Mouse (Mus musculus) kidney, postnatal 10 days (tissue): Measurements from ENCODE around the gene Ptges.
"Not testable (repeated sequence)": the region's sequence is repeated elsewhere in the genome, so short reads cannot be mapped to it uniquely, and the experiment has no call there.

Experiments used
- DNase-seq: peaks from one replicate; pipeline ENCODE4 v3.0.0; 2021; ENCODE audit warnings: mixed read lengths

Gene Ptges

DNA sequence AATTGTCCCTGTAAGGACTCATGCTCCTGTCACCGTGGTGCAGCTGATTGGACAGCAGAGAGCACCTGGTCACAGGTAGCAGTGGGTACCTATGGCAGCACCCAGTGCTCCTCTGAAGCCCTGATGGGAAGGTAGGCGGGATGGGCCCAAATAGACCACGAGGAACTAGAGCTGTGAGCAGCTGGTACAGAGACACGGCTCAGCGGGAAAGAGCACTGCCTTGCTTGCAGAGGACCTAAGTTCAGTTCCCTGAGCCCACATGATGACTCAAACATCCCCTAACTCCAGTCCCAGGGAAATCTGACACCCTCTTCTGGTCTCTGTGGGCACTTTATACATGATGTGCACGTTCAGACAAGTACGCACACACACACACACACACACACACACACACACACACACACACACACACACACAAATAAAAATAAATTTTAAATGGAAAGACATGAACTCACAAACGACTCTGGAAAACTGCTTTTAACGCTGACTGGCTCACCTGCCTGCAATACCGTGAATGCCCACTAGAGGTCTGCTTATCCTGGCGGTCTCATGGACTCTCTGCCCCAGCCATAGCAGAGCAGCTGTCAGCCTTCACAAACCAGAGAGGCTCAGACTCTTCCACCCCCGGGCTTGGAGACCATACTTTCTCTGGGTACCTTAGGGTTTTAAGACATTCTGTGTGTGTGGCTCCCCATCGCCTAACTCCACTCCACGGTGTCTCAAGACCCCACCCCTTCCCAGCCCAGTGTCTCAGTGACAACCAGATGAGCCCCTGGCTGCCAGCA, 1.6 kb downstream of the Ptges start:
- DNase-seq: peak; percentile 93

GRCm38 (mm10) chr2:30927151-30927781, 2.4 kb downstream of the Ptges start:
- DNase-seq: no peak

DNA sequence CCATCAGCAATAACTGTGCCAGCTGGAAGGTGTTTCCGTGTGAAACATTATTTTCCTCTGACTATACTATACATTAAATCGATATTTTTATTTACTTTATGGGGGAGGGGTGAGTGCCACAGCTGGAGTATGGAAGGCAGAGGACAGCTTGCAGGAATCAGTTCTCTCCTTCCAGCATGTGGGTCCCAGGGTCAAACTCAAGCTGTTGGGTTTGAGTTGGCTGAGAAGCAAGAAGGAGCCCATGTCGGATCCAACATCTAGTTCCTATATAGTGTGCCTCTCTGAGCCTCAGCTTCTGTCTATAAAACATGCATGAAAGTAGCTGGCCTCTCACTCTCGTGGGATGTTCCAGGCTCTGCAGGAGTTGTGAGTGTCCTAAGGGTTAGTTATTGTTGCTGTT, 3.3 kb downstream of the Ptges start:
- DNase-seq: no peak

- no peak for DNase-seq
These were observed 4.5 kb downstream of the Ptges start for GRCm38 (mm10) chr2:30925181-30925580.

- DNase-seq: no peak
These were observed 6.6 kb downstream of the Ptges start for GRCm38 (mm10) chr2:30923099-30923498.

DNA sequence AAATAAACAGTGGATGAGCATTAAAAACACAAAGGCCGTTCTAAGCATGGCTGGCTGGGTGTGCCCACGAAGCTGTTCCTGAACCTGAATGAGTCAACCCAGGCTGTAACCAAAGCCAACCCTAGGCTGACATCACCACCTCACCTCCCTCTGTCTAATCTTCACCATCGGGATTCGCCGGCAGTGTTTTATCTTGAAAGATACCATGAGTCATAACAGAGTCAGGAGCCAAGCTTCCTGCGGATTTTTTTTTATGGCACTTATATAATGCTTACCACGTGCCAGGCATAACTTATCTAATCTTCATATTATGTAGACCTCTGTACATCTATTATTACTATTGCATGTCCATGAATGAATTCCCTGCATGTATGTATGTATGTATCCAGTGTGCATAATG, 9.4 kb downstream of the Ptges start:
- DNase-seq: no peak

DNA sequence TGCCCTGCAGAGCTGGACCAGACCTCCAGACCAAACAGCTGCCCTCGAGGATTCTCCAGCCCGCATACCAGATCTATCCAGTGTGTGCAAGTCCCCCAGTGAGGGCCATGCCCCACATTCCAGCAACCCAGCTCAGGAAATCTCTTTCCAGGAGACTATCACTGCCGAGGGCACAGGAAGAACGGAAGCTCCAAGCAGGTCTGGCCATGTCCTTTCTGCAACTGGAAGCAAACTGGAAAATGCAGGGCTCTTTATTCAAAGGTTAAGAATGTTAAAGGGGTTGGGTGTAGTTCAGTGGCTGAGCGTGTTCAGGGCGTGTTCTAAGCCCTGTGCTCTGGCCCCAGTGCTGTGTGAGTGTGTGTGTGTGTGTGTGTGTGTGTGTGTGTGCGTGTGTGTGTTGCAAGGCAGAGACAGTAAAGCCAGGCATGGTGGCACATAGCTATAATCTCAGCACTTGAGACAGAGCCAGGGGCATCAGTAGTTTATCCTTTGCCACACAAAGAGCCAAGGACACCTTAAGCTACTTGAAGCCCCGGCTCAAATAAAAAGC, 10.8 kb downstream of the Ptges start:
- DNase-seq: peak; percentile 48

DNA sequence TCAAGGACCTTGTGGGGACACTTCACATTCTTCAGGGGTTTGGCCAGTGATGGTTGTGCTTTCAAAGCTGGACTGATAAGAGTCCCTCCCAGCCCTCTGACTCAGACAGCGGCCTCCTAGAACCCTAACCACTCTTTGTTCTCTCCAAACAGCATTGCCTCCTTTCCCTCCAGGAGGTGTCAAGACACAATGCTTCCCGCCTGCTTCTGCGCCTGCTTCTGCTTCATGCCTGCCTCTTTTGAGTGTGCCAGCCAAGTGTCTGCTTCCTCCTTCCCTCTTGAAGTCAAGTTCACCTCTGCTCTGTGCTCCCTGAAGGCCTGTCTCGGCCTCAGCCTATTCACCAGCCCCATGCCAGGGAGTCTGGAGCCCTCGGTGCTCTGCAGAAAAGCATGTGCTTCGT, 11.5 kb downstream of the Ptges start:
- no peak for DNase-seq

GRCm38 (mm10) chr2:30917649-30918048, 12.0 kb downstream of the Ptges start:
- no peak for DNase-seq

DNA sequence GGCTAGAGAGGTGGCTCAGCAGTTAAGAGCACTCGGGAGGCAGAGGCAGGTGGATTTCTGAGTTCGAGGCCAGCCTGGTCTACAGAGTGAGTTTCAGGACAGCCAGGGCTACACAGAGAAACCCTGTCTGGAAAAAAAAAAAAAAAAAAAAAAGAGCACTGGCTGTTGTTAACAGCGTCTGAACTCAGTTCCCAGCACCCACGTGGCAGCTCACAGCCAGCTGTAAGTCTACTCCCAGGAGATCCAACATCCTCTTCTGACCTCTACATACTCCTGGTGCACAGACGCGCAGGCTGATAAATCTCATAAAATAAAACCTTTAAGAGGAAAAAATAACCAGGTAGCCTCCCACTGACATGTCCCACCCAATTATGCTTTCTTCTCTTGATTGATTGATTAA, 13.7 kb downstream of the Ptges start:
- not testable (repeated sequence) for DNase-seq

DNA sequence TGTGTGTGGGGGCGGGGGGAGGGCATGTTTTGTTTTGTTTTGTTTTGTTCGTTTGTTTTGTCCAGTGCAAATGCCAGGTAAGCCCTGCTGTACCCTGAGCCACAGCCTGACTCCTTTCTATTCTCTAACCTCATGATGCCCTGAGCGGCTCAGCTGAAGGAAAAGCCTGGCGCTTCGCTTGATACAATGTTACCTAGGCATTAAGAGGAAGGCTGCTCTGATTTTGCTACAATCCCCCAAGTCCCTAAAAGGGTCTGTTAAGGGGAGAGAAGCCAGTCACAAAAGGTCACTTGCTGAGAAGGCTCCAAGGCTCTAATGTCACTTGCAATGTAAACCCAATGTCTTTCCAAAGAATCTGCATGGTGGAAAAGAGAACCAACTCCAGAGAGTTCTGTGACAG, 14.3 kb downstream of the Ptges start:
- DNase-seq: no peak

GRCm38 (mm10) chr2:30914836-30915235, 14.8 kb downstream of the Ptges start:
- DNase-seq: no peak

DNA sequence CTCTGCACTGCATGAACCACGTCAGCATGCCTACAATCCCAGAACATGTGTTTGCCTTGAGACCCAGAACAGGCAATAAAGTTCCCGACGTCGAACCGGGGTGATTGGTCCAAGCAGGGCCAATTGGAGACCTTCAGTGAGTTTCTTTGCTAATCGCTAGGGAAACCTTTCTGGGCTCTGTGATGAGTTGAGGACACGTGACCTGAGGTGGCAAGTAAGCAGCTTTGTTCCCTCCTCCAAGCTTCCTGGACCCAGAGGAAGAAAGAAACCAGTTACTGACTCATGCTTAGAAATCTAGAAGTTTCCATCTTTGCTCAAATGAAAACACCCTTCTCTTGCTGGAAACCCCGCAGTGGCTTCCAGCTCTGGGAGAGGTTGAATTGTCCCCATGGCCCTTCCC, 16.6 kb downstream of the Ptges start:
- no peak for DNase-seq

DNA sequence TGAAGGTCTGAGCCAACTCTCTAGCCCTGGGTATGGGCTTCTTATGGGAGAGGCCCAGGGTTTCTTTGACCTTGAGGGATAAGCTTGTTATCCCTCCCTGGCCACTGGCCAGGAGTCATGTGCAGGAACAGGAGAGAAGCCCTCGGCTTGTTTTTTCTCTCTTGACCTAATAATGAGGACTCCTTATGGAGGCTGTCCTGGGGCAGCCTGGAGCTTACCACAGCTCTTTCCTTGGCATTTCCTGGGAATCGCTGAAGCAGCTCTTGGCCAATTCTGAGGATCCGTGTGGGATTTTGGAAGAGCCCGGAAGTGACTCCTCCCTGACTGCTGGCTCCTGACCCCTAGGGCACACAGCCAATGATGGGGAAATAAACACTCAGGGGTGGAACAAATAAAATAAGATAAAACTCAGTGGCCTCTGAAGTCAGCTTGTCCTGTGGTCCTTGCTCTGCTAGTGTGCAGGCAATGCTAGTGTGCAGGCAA, 17.3 kb downstream of the Ptges start:
- DNase-seq: peak; percentile 87

DNA sequence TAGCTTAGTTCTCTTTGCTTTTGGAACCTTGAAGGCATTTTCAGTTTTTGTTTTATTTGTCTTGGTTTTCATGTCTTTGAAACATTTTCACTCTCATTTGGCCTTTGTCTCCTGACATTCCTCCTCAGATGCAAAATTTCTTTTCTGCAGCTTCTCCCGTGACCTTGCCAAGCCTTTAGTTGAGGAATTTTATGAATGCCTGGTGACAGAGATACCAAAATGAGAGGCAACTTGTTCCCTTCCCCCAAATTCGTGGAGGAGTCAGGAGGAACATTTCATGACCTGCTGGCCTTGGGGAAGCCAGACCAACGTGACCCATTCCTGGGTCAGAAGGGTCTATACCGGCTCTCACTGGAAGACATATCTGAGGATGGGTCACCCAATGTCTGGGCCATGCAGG, 23.0 kb downstream of the Ptges start:
- no peak for DNase-seq

DNA sequence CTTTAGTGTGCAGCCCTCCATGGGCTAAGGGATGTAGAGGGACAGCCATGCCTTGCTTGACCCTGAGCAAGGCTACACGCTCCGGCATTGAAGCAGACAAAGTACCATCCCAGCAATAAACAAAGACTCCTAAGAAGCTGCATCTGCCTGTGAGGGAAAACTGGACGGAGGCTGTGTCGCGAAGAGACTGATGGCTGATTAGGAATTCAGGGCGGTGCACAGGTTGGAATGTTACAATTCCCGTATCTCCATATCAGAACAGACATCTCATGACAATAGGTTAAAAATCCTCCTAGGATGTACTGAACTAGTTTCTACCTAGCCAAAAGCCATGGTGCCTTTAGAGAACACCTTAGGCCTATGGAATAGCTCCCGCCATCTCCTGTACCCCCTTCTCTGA, 23.8 kb downstream of the Ptges start:
- no peak for DNase-seq

DNA sequence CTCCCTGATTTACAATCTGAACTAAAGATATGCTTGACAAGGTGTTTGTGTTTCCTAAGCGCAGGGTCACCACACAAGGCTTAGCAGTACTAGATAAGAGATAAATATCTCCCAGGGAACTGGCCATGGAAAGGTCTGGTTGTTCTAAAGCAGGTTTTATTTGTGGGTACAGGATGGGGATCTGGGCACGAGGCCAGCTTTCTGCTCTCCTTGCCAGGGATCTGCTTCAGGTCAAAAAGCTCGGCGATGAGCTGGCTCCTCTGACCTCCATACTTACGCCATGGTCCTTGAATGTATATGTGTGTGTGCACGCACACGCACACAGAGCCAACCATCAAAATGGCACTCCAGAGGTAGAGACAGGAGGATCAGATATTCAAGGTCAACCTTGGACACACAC, 24.7 kb downstream of the Ptges start:
- no peak for DNase-seq

GRCm38 (mm10) chr2:30904231-30904630, 25.4 kb downstream of the Ptges start:
- DNase-seq: no peak

- DNase-seq: peak; percentile 73
These were observed 26.6 kb downstream of the Ptges start for GRCm38 (mm10) chr2:30902726-30903722.

DNA sequence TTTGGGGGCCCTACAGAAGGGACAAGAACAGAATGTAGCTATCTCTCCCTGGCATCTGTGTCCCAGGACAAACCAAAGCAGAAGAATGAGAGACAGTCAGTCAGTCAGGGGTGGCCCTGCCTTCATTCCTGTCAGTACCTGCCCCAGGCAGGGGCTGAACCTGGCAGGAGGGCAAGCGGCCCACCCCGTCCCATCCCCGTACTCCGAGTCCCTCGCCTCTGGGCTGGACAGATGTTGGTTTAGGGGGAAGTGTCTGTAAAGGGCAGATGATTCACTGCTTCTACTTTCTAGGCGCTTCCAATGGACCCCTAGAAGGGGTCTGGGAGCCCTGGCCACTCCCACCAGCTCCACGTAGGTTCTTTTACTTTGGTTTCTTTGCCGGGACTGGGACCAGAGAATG, 27.4 kb downstream of the Ptges start:
- DNase-seq: no peak

- no peak for DNase-seq
These were observed 28.0 kb downstream of the Ptges start for GRCm38 (mm10) chr2:30901646-30902160.

GRCm38 (mm10) chr2:30899397-30900069, 30.1 kb downstream of the Ptges start:
- DNase-seq: no peak
